Mouse (Mus musculus): ENCODE measurements around the gene Pdilt.

GRCm38 (mm10) chr7:119523389-119523788 is at the start of gene Pdilt:
- TF ChIP-seq MAFK (IDR thresholded peaks at IDR 0.05; ENCODE audit: insufficient read depth, low read depth, low read length) (no peak), ZC3H11A (IDR thresholded peaks at IDR 0.05; ENCODE audit: borderline replicate concordance, low read depth, low read length) (no peak), ZNF384 (IDR thresholded peaks at IDR 0.05; ENCODE audit: low read depth, low read length) (no peak)
